Mouse (Mus musculus) granulocyte monocyte progenitor cell, adult 5-6 weeks (primary cell): ENCODE measurements around the gene Enthd1. TPM values are rescaled to one million over a fixed set of nuclear protein-coding genes. Genes with fewer than 3 reads are reported as not detected.

Experiments
- ATAC-seq: replicated peaks from 2 replicates; pipeline ENCODE4 v1.8.0; 2016; ENCODE audit warnings: mild to moderate bottlenecking, moderate TSS enrichment, inconsistent platforms; ENCODE audit not compliant: poor library complexity, severe bottlenecking
- total RNA-seq, 2 experiments: library from RNA; stranded (forward) in 1 of 2; stranded (reverse) in 1 of 2; fragments of 200-712, 200-1000 nt in 1 of 2; fragments of >200 nt in 1 of 2; fragmentation: Nextera tagmentation in 1 of 2; gene quantifications; 2 replicates each; pipeline ENCODE4 v1.2.3; 2014 to 2017

Enthd1 gene
- total RNA-seq, 2 experiments from 2014 or later, result not detected

- ATAC-seq, result no peak
These were observed 10.9 kb upstream of the Enthd1 start for GRCm38 (mm10) chr15:80575817-80576370.

- ATAC-seq, result no peak
These were observed 9.5 kb upstream of the Enthd1 start for GRCm38 (mm10) chr15:80574211-80575040.

DNA sequence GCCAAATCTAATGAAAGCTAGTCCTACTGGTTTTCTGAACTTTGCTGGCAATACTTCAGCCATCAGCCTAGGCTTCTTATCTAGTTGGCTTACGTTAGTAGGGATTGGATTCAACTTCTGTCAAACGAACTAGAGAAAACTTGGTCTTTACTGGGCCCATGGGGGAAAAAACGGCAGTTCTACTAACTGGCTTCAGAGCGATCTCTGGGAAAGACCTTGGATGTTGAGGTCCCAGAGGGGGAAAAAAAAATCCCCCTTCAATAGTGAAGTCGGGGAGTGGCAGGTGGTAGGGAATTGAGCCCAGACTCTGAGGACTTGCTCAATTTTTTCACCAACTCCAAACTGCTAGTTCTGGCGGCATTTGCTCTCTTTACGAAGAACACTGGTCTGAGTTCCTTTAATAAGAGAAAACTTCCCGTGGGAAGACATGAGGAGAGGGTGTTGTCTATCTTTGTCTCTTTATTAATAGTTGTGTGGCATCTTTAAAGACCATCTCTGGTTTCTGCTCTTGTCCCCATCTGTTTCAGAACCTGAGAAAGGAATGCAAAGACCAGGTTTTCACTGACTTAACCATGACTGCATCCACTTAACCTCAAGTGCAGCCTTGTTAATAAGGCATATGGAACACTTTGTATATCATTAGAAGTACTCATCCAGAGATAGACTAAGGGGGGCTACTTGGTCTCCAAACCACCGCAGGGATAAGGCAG, 8.0 kb upstream of the Enthd1 start:
- ATAC-seq, result no peak

- peak; percentile 95 for ATAC-seq
These were observed 7.3 kb upstream of the Enthd1 start, which contains the start of gene Grap2 for GRCm38 (mm10) chr15:80572291-80572690. TSS of gene Grap2 (plus strand) at chr15:80572594.

DNA sequence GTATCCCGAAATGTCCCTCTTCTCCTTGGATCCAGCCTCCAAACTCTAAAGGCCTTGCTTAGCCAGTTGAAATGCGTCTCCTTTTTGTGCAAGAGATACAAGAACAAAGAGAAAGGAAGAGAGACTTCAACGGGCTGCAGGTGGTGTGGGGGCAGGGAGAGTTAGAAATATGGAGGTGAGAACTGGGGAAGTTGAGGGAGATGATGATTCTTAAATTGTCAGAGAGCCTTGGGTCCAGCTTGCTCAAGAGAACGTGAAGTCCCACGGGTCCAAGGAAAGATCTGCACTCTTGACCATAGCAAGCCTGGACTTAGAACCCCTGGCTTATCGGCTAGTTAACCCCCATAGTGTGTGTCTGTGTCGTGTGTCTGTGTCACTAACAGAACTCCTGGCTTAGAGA, 6.7 kb upstream of the Enthd1 start:
- ATAC-seq, result no peak

- no peak for ATAC-seq
These were observed 5.3 kb upstream of the Enthd1 start for GRCm38 (mm10) chr15:80570226-80570625.

- ATAC-seq, result no peak
These were observed 4.2 kb upstream of the Enthd1 start for GRCm38 (mm10) chr15:80569205-80569604.

- no peak for ATAC-seq
These were observed 2.8 kb upstream of the Enthd1 start for GRCm38 (mm10) chr15:80567731-80568130.

GRCm38 (mm10) chr15:80567139-80567538, 2.2 kb upstream of the Enthd1 start:
- ATAC-seq, result no peak

DNA sequence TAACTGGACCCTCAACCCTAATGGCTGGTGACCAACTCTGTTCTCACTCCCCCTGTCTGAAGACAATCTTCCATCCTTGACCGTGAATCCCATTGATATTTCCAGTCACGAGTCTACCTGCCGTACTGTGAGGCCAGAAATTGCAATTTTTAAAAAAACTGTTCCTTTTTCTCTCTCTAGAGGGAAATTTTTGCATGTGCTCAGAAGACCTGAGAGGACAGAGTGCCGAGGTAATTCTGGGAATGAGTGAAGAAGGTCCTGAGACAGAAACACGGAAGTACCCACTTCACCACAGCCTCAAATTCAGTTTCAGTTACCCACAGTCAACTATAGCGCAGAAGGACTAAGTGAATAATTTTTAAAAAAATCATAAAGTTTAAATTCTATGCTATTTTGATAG, 1.7 kb upstream of the Enthd1 start:
- no peak for ATAC-seq

DNA sequence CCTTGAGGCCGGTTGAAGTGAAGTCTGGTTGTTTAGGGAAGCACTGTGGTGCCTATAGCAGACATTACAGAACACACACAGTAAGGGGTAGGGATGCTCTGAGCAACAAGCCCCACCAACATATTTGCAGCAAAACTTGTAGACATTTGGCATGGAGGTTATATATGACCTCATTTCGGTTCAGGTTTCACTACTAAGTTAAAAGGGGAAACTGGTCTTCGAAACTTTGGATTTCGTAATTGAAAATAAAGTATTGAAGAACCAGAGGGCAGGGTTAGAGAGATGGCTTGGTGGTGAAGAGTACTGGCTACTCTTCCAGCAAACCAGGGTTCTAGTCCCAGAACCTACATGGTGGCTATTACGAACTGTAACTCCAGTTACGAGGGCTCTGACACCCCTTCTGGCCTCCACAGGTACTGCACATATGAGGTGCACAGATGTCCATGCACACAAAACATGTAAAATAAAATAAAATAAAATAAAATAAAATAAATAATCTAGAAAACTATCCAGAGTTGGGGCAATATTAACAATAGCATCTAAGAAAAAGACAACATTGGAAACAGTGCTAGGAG, 1.2 kb downstream of the Enthd1 start:
- ATAC-seq, result peak; percentile 53

DNA sequence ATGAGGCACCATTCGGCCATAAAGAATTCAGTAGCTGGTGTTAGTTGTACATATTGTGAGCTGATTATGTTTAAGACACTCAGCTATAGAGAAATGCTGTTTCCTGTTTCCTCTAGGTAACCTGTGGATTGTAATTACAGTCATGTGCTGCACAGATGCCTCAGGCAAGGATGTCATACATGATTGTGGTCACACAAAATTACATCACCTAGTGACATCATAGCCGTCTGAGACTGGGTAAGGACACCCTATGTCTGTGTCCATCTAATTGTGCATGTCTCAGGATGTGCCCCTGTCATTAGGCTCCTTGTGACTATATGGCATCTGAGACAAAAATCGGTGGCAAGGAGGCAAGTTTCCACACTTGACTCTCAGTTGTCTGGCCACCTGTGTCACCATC, 2.5 kb downstream of the Enthd1 start:
- peak; percentile 19 for ATAC-seq

GRCm38 (mm10) chr15:80560646-80561580, 4.0 kb downstream of the Enthd1 start:
- peak; percentile 43 for ATAC-seq

GRCm38 (mm10) chr15:80559978-80560377, 5.0 kb downstream of the Enthd1 start:
- no peak for ATAC-seq

- no peak for ATAC-seq
These were observed 5.4 kb downstream of the Enthd1 start for GRCm38 (mm10) chr15:80559534-80559933.

- no peak for ATAC-seq
These were observed 7.2 kb downstream of the Enthd1 start for GRCm38 (mm10) chr15:80557745-80558144.

GRCm38 (mm10) chr15:80556021-80556420, 8.9 kb downstream of the Enthd1 start:
- no peak for ATAC-seq

DNA sequence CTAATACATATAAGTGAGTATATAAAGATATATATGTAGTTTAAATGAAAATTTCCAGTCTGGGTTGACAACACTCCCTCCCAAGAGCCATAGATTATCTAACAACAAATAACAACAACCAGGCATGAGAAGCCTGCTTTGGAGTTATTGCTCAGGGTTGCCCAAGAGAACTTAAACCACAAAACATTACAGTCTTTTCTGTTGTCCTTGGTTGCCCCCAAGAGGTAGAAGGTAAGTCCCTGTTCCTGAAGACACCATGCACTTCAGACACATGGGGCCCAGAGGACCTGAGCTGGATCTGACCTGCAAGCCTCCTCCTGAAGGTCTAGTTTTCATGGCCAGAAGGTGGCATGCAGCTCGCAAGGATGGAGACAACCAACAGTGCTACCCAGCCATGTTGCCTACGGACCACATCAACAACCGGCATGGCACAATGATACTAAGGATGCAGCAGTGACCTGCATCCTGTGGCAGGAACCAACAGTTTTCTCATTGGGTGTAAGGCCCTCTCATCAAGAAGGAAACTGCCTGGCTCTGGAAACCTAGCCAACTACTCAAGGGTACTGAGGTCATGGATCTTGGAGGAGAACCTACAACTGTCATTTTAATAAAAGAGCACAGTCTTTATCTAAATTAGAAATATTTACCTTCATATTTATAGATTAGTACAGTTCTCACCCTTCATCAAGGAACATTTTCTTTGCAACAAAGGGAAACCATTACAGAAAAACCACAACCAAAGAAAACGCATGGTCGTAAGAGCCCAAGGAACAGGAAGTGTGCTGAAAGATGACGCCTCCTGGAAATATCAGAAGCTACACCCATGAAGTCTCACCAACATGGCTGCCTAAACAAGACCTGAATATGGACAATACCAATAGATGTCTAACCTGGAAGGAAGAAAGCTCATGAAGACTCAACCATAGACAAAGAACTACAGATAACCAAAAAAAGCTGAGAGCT, 9.8 kb downstream of the Enthd1 start:
- peak; percentile 52 for ATAC-seq

GRCm38 (mm10) chr15:80545430-80545829, 19.5 kb downstream of the Enthd1 start:
- no peak for ATAC-seq
